9 mouse cellular contexts compared by ENCODE assay signal in the genomic region with DNA sequence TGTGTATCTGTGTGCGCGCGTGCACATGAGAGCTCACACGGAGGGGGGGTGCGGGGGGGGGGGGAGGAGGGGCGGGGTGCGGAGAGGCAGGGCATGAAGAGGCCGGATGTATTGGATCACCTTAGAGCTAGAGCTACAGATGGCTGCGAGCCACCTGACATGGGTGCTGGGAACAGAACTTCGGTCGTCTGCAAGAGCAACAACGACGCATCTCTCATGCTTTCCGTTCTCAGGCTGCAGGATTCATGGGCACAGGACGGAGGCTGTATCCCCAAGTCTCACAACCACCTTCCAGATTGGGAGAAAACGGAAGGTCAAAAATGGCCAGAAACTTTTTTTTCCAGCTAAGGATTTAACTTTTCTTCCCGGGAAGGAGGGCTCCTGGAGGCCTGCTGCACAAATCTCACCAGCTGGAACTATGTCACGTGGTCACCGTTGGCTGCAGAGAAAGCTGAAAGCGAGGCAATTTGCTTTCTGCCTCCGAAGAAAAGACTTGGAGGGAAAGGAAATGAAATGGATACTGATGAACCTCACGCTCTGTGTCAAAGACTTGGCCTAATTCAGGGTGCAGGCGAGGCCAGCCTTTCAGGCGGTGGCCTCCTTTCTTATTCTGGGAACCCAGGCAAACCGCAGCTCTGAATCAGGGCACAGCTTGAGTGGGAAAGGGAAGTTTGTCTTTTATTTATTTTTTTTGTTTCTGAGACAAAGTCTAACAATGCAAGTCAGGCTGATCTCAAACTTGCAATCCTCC. TPM values are rescaled to one million over a fixed set of nuclear protein-coding genes. Genes with fewer than 3 reads are reported as not detected.
A peak's percentile ranks its signal among the peaks of the same experiment; 100 is the strongest.
DNase-seq lines count a peak whose midpoint lies in the region; ATAC-seq and TF ChIP-seq lines count a peak whose summit lies in the region.
"Had no signal": no experiment of that assay in that cellular context is flagged by ENCODE, and none has a peak within 500 bp of the region (broad histone marks: within the 10 kb centered on the region; RNA-seq: fewer than 3 reads in every experiment).

No protein-coding gene starts in this region.

- H3K4me1 ChIP-seq in stomach, embryonic 16.5 days (ENCODE audit: control insufficient read depth, insufficient read depth, low read length), result peaks cover 6% of the 10 kb centered on the region; the same call in 1 of the 2 replicates

- WGBS in stomach, embryonic 16.5 days, result 57% methylated on average over 25 of the region's 25 CpGs

- no peak for TF ChIP-seq CTCF in layer of hippocampus, adult 2 months (conservative IDR thresholded peaks at IDR 0.05)

- H3K27ac ChIP-seq in layer of hippocampus, adult 2 months, result peak overlapping the region; percentile 84
- H3K27ac ChIP-seq in stomach, embryonic 16.5 days (ENCODE audit: low read length), result peak overlapping the region; percentile 31
- H3K27ac ChIP-seq: liver, embryonic 15.5 days had no signal

- H3K9ac ChIP-seq in stomach, embryonic 16.5 days (ENCODE audit: low read length), result no peak overlapping the region
- H3K9ac ChIP-seq: liver, embryonic 15.5 days had no signal

- H3K4me2 ChIP-seq in stomach, embryonic 16.5 days (ENCODE audit: low read depth, low read length), result peak overlapping the region; percentile 9; the same call in 1 of the 2 replicates
- H3K4me2 ChIP-seq: liver, embryonic 15.5 days had no signal

- intact Hi-C loops in gastrocnemius, postnatal 14 days (cut with DNase I; ENCODE audit: low total_unique reads), result no loop called here

- 0 out of 2 replicates have a peak, but pooled peaks cover 6% of the 10 kb centered on the region for H3K9me3 ChIP-seq in stomach, embryonic 16.5 days (replicated peaks; ENCODE audit: control insufficient read depth, low read length)
- H3K9me3 ChIP-seq: liver, embryonic 15.5 days had no signal

- DNase-seq in layer of hippocampus, adult 2 months (ENCODE audit: low spot score in 2 of 2), result peak in 1 of 2 experiments; percentile 61
- DNase-seq in layer of hippocampus, postnatal 25 days (ENCODE audit: extremely low spot score in 1 of 2, low spot score in 1 of 2), result no peak
- DNase-seq in right cerebral cortex, postnatal 14 days, result peak; percentile 30
- no peak for DNase-seq in right cerebral cortex, adult 2 months (ENCODE audit: low spot score in 2 of 2)
- peak; percentile 32 for DNase-seq in gastrocnemius, postnatal 14 days
- DNase-seq in embryo, embryonic 11 days, result no peak
- DNase-seq in cerebellum, adult 11 months, result no peak

- ATAC-seq in stomach, embryonic 16.5 days (ENCODE audit: insufficient read depth, low FRiP score), result 0 out of 2 replicates have a peak, but pooled peaks have one; percentile 44

- no peaks in the 10 kb centered on the region for H3K27me3 ChIP-seq in stomach, embryonic 16.5 days (ENCODE audit: control insufficient read depth, insufficient read depth, low read length)
- H3K27me3 ChIP-seq: liver, embryonic 15.5 days had no signal

- H3K4me3 ChIP-seq in layer of hippocampus, adult 2 months, result no peak overlapping the region
- H3K4me3 ChIP-seq in stomach, embryonic 16.5 days (replicated peaks; ENCODE audit: low read length), result no peak overlapping the region
- H3K4me3 ChIP-seq: liver, embryonic 15.5 days had no signal

- no peaks in the 10 kb centered on the region for H3K36me3 ChIP-seq in stomach, embryonic 16.5 days (ENCODE audit: control insufficient read depth, insufficient read depth, low read length)
- H3K36me3 ChIP-seq: liver, embryonic 15.5 days had no signal

RNA-seq across cellular contexts. Expression of gene Mcur1, which starts 7.3 kb away (rescaled TPM):
- total RNA-seq in layer of hippocampus, adult 2 months (2021), result 10 to 100 TPM; 20.6 to 25.6 TPM
- 10 to 100 TPM; 19.2 to 22.5 TPM for total RNA-seq in layer of hippocampus, postnatal 25 days (2021)
- total RNA-seq in gastrocnemius, postnatal 14 days (2021), result 10 to 100 TPM; 21.1 to 21.8 TPM
- 10.1 and 10.6 TPM in 2 replicates for polyA plus RNA-seq in stomach, embryonic 16.5 days (2015; fragmentation: Nextera tagmentation; extraction: Ambion mirVana)

RNA-seq across cellular contexts. Expression of gene Rnf182, which starts 48.2 kb away (rescaled TPM):
- total RNA-seq in layer of hippocampus, adult 2 months (2021), result 10 to 100 TPM; 35.8 to 37.8 TPM
- 10 to 100 TPM; 35.6 to 36.4 TPM for total RNA-seq in layer of hippocampus, postnatal 25 days (2021)
- under 1 TPM; 0.18 to 0.27 TPM for total RNA-seq in gastrocnemius, postnatal 14 days (2021)
- 1.5 and 2.9 TPM in 2 replicates for polyA plus RNA-seq in stomach, embryonic 16.5 days (2015; fragmentation: Nextera tagmentation; extraction: Ambion mirVana)
- polyA plus RNA-seq: liver, embryonic 15.5 days had no signal

Comparison
In these comparisons a context has a peak if more than half of its experiments do, and no peak if none do; other contexts are left out.
1. DNase-seq: peak in right cerebral cortex, postnatal 14 days (single experiment) and gastrocnemius, postnatal 14 days (single experiment); none in layer of hippocampus, postnatal 25 days (0 of 2), right cerebral cortex, adult 2 months (0 of 2), embryo, embryonic 11 days (single experiment) and cerebellum, adult 11 months (single experiment).
2. RNA of gene Rnf182, which starts 48.2 kb away (total RNA-seq): 35.8 to 37.8 TPM in layer of hippocampus, adult 2 months and 35.6 to 36.4 TPM in layer of hippocampus, postnatal 25 days; 0.18 to 0.27 TPM in gastrocnemius, postnatal 14 days; every median in the first group is over 10 times any median in the second.